Mouse (Mus musculus): Measurements from ENCODE around the gene Cyp4f40.
"Not testable (repeated sequence)": the region's sequence is repeated elsewhere in the genome, so short reads cannot be mapped to it uniquely, and the experiment has no call there.

Cyp4f40 gene

GRCm38 (mm10) chr17:32658712-32659111 lies at the start of gene Cyp4f40:
Gene Cyp4f40, plus strand, starts transcription at chr17:32658900.
- in situ Hi-C loops (cut with MboI, MseI) = no loop called here

- in situ Hi-C loops (cut with MboI, MseI) = not testable (repeated sequence)
Measured at GRCm38 (mm10) chr17:32610231-32610630, 48.5 kb upstream of the Cyp4f40 start.

- in situ Hi-C loops (cut with MboI, MseI) = no loop called here
Measured at GRCm38 (mm10) chr17:32610896-32611295, 47.8 kb upstream of the Cyp4f40 start.

- in situ Hi-C loops (cut with MboI, MseI) = no loop called here
Measured at GRCm38 (mm10) chr17:32612417-32612816, 46.3 kb upstream of the Cyp4f40 start.

GRCm38 (mm10) chr17:32617252-32617651 lies 41.4 kb upstream of the Cyp4f40 start:
- in situ Hi-C loops (cut with MboI, MseI) = no loop called here

GRCm38 (mm10) chr17:32621018-32621417 lies 37.7 kb upstream of the Cyp4f40 start, which contains the start of gene Cyp4f37:
Gene Cyp4f37, plus strand, starts transcription at chr17:32621309.
- in situ Hi-C loops (cut with MboI, MseI) = not testable (repeated sequence)

- in situ Hi-C loops (cut with MboI, MseI) = not testable (repeated sequence)
Measured at GRCm38 (mm10) chr17:32629726-32630125, 29.0 kb upstream of the Cyp4f40 start.

GRCm38 (mm10) chr17:32631936-32632335 lies 26.8 kb upstream of the Cyp4f40 start:
- in situ Hi-C loops (cut with MboI, MseI) = no loop called here

GRCm38 (mm10) chr17:32634242-32634971 lies 24.3 kb upstream of the Cyp4f40 start:
- in situ Hi-C loops (cut with MboI, MseI) = not testable (repeated sequence)

GRCm38 (mm10) chr17:32634972-32635314 lies 23.8 kb upstream of the Cyp4f40 start:
- in situ Hi-C loops (cut with MboI, MseI) = loop anchor here (5.0 kb wide), 1 partner anchor 302 kb away; no protein-coding TSS in a partner anchor

- in situ Hi-C loops (cut with MboI, MseI) = loop anchor here (5.0 kb wide), 1 partner anchor 301 kb away; no protein-coding TSS in a partner anchor
Measured at GRCm38 (mm10) chr17:32636341-32636740, 22.4 kb upstream of the Cyp4f40 start.

GRCm38 (mm10) chr17:32637151-32637550 lies 21.5 kb upstream of the Cyp4f40 start:
- in situ Hi-C loops (cut with MboI, MseI) = loop anchor here (5.0 kb wide), 1 partner anchor 300 kb away; no protein-coding TSS in a partner anchor

- in situ Hi-C loops (cut with MboI, MseI) = no loop called here
Measured at GRCm38 (mm10) chr17:32646631-32647030, 12.1 kb upstream of the Cyp4f40 start.

- in situ Hi-C loops (cut with MboI, MseI) = no loop called here
Measured at GRCm38 (mm10) chr17:32653860-32654259, 4.8 kb upstream of the Cyp4f40 start.

- in situ Hi-C loops (cut with MboI, MseI) = no loop called here
Measured at GRCm38 (mm10) chr17:32657041-32657440, 1.7 kb upstream of the Cyp4f40 start.

GRCm38 (mm10) chr17:32658246-32658645 lies 454 bp upstream of the Cyp4f40 start:
- in situ Hi-C loops (cut with MboI, MseI) = no loop called here

GRCm38 (mm10) chr17:32673976-32674375 lies 15.3 kb downstream of the Cyp4f40 start:
- in situ Hi-C loops (cut with MboI, MseI) = no loop called here

- in situ Hi-C loops (cut with MboI, MseI) = loop anchor here (25.0 kb wide), 1 partner anchor 139 kb away; the partner anchor contains the start of gene Cyp4f16
Measured at GRCm38 (mm10) chr17:32676040-32676635, 17.4 kb downstream of the Cyp4f40 start.

GRCm38 (mm10) chr17:32680404-32680803 lies 21.7 kb downstream of the Cyp4f40 start:
- in situ Hi-C loops (cut with MboI, MseI) = loop anchor here (25.0 kb wide), 1 partner anchor 143 kb away; the partner anchor contains the start of gene Cyp4f16

- in situ Hi-C loops (cut with MboI, MseI) = loop anchor here (25.0 kb wide), 1 partner anchor 148 kb away; the partner anchor contains the start of gene Cyp4f16
Measured at GRCm38 (mm10) chr17:32685048-32685750, 26.5 kb downstream of the Cyp4f40 start, which contains the start of gene Cyp4f15. Gene Cyp4f15, plus strand, starts transcription at chr17:32685627.

GRCm38 (mm10) chr17:32686722-32687121 lies 28.0 kb downstream of the Cyp4f40 start:
- in situ Hi-C loops (cut with MboI, MseI) = loop anchor here (25.0 kb wide), 1 partner anchor 149 kb away; the partner anchor contains the start of gene Cyp4f16

GRCm38 (mm10) chr17:32690959-32691358 lies 32.3 kb downstream of the Cyp4f40 start:
- in situ Hi-C loops (cut with MboI, MseI) = loop anchor here (25.0 kb wide), 1 partner anchor 154 kb away; the partner anchor contains the start of gene Cyp4f16
